Mouse (Mus musculus) kidney, postnatal 0 days (tissue): ENCODE results near the gene C1qtnf7. TPM values are rescaled to one million over a fixed set of nuclear protein-coding genes. Genes with fewer than 3 reads are reported as not detected.

Experiments
- ATAC-seq: fragments of 200-750 bp; cut with Nextera tagmentation; replicated peaks from 2 replicates; pipeline ENCODE4 v1.8.0; 2017; ENCODE audit warnings: low read depth, moderate number of reproducible peaks, moderate TSS enrichment, moderate library complexity; ENCODE audit not compliant: low FRiP score
- DNase-seq: peaks from one replicate; pipeline ENCODE4 v3.0.0-alpha.2; 2016; ENCODE audit warnings: low spot score
- H3K27ac ChIP-seq: fragments of 300-500 bp; sonication (generic); 2 replicates; pipeline ENCODE4 v1.5.1; 2014; ENCODE audit warnings: mild to moderate bottlenecking
- H3K27me3 ChIP-seq: fragments of 300-500 bp; sonication (generic); 2 replicates; pipeline ENCODE4 v1.6.1; 2014; ENCODE audit warnings: low read length, mixed read lengths; ENCODE audit not compliant: insufficient read depth
- H3K36me3 ChIP-seq: fragments of 300-500 bp; sonication (generic); 2 replicates; pipeline ENCODE4 v1.6.1; 2014; ENCODE audit warnings: low read length, mixed read lengths; ENCODE audit not compliant: insufficient read depth
- H3K4me1 ChIP-seq: fragments of 300-500 bp; sonication (generic); replicated peaks from 2 replicates; pipeline ENCODE4 v1.6.1; 2014; ENCODE audit warnings: antibody characterized with exemption, low read length, mixed read lengths; ENCODE audit not compliant: insufficient read depth
- H3K4me2 ChIP-seq: fragments of 300-500 bp; sonication (generic); 2 replicates; pipeline ENCODE4 v1.6.1; 2014; ENCODE audit warnings: mild to moderate bottlenecking, low read length, moderate library complexity, mixed read lengths
- H3K4me3 ChIP-seq: fragments of 300-500 bp; sonication (generic); replicated peaks from 2 replicates; pipeline ENCODE4 v1.5.1; 2014; ENCODE audit warnings: low read depth, low read length
- H3K9ac ChIP-seq: fragments of 300-500 bp; sonication (generic); 2 replicates; pipeline ENCODE4 v1.6.1; 2014; ENCODE audit warnings: low read depth, low read length
- H3K9me3 ChIP-seq: fragments of 300-500 bp; sonication (generic); replicated peaks from 2 replicates; pipeline ENCODE4 v1.6.1; 2016; ENCODE audit warnings: low read length, inconsistent platforms, mixed read lengths
- CTCF ChIP-seq: IDR thresholded peaks from 2 replicates; pipeline ENCODE4 v1.5.1; 2016; ENCODE audit warnings: antibody characterized with exemption, low read depth, mild to moderate bottlenecking, moderate library complexity
- WGBS: fragments of 180-500 bp; shearing (Covaris S2); extraction: QIAGEN DNeasy Blood & Tissue Kit; methylation state at CpG from one replicate; pipeline ENCODE4 v1.1.7; 2014; 5-methylcytosine and 5-hydroxymethylcytosine counted together
- polyA plus RNA-seq: library from polyadenylated mRNA; unstranded; fragments of >200 nt; fragmentation: Nextera tagmentation; extraction: Ambion mirVana; gene quantifications from 2 replicates; pipeline ENCODE4 v1.2.1, GENCODE M21; 2015

The C1qtnf7 gene
- polyA plus RNA-seq, 1 experiment from 2014 or later: 15.6 TPM

DNA sequence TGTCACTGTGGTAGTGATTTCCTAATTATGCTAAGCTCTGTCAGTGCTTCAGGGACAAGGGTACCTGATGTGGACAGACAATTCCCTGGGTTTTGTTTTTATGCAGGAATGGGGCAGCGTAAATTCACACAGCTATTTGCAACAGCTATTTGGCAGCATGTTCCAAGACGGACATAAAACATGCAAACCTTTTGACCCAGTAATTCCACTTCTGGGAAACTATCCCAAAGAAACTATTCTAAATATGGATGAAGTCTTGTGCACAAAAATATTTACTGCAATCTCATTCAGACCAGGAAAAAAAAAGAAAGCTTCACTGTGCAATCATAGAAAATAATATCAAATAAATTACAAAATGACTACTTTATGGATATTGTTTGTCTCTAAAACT, 74.1 kb downstream of the C1qtnf7 start:
- Histone ChIP-seq H3K4me2 (no peak overlapping the region), H3K36me3 (no peaks in the 10 kb centered on the region), H3K9me3 (no peaks in the 10 kb centered on the region), H3K27ac (peak overlapping the region; percentile 62), H3K4me1 (no peaks in the 10 kb centered on the region; the same call in 1 of the 2 replicates), H3K27me3 (no peaks in the 10 kb centered on the region), H3K9ac (no peak overlapping the region), H3K4me3 (no peak overlapping the region)
- no peak for TF ChIP-seq CTCF
- DNase-seq: peak; percentile 84
- WGBS: 48% methylated on average over 2 of the region's 2 CpGs
- ATAC-seq: no peak

DNA sequence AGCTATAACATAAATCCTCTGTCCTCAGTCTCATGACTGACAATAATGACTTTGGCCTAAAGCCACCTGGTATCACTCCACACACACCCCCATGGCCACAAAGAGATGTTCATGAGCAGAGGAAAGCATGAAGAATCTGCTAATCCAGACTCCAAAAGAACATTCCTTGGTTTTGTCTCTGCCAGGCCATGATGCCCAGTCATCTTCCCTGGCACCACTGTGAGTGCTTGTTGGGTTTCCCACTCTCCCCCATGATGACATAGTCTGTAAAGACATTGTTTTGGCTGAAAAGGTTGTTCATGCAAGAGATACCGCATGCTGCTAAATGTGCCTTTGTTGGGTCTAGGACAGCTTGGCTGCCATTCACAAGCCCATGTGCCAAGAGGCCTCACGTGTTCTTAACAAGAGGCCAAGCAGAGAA, 75.0 kb downstream of the C1qtnf7 start:
- H3K27me3 ChIP-seq: no peaks in the 10 kb centered on the region
- H3K4me3 ChIP-seq: no peak overlapping the region
- H3K4me2 ChIP-seq: no peak overlapping the region
- no peak for TF ChIP-seq CTCF
- no peak overlapping the region for H3K27ac ChIP-seq
- 84% methylated on average over 2 of the region's 2 CpGs for WGBS
- peak; percentile 60 for DNase-seq
- no peaks in the 10 kb centered on the region for H3K9me3 ChIP-seq
- ATAC-seq: no peak
- no peaks in the 10 kb centered on the region for H3K36me3 ChIP-seq
- H3K4me1 ChIP-seq: no peaks in the 10 kb centered on the region; the same call in 1 of the 2 replicates
- no peak overlapping the region for H3K9ac ChIP-seq

DNA sequence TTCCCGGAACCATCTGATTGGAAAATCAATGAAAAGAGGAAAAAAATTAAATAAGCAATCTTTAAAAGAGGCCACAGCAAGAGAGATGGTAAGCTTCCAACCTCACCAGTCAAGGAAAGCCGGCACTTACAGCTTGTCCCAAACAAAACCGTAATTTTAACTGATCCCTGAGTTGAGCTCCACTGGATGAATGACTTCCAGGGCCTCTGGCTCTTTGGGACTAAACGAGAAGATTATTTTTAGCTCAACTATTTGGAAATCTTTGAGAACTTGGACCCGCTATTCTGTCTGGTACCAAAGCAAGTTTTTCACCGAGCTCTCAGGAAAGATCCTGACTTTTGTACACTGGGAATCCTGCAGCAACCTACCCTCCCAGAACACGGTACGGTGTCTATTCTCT, 86.3 kb downstream of the C1qtnf7 start:
- Histone ChIP-seq H3K4me1 (no peaks in the 10 kb centered on the region), H3K27ac (no peak overlapping the region), H3K9ac (no peak overlapping the region), H3K4me2 (no peak overlapping the region), H3K4me3 (no peak overlapping the region), H3K9me3 (no peaks in the 10 kb centered on the region), H3K36me3 (no peaks in the 10 kb centered on the region), H3K27me3 (no peaks in the 10 kb centered on the region)
- no peak for TF ChIP-seq CTCF
- ATAC-seq: no peak
- 81% methylated on average over 8 of the region's 8 CpGs for WGBS
- no peak for DNase-seq

DNA sequence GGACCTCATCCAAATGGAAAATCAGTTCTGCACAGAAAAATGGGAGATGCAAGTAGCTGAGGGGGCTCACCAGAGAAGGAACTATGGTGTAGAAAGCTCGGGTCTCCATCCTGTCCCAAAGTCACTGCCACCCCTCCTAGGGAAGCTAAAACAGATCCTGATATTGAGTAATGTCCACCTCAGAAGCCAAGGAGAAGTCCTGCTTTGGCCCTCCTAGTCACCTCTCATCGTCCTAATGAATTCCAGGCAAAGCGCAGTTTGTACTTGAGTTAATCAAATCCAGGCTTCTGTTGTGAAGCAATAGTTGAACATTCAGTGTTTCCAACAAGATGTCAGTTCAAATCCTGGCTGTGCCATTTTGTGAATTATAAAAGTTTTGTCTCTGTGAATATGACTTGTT, 87.2 kb downstream of the C1qtnf7 start:
- H3K36me3 ChIP-seq: no peaks in the 10 kb centered on the region
- no peaks in the 10 kb centered on the region for H3K4me1 ChIP-seq
- TF ChIP-seq CTCF: no peak
- H3K27ac ChIP-seq: no peak overlapping the region
- DNase-seq (no peak), ATAC-seq (no peak)
- no peaks in the 10 kb centered on the region for H3K9me3 ChIP-seq
- WGBS: 93% methylated on average over 3 of the region's 3 CpGs
- H3K4me2 ChIP-seq: no peak overlapping the region
- no peak overlapping the region for H3K9ac ChIP-seq
- H3K4me3 ChIP-seq: no peak overlapping the region
- H3K27me3 ChIP-seq: no peaks in the 10 kb centered on the region

DNA sequence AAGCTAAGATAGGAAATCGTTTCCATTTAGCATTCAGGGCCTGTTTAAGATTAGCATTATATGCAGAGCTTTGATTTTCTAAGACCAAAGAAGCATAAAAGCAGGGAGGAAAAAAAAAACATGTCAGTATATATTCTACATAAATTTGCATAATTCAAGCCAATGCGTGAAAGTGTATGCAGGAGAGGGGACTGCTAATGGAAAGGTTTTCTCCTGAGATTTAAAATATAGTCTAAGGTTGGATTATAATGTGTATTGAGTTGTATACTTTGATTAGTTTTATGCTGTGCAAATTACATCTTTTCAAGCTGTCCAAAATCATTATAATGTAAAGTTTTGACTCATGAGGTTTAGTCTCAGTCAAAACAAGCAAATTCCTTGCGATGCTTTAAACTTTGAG, 88.2 kb downstream of the C1qtnf7 start:
- no peaks in the 10 kb centered on the region for H3K4me1 ChIP-seq
- H3K27me3 ChIP-seq: no peaks in the 10 kb centered on the region
- 87% methylated on average over 3 of the region's 3 CpGs for WGBS
- H3K9ac ChIP-seq: no peak overlapping the region
- no peak overlapping the region for H3K4me3 ChIP-seq
- no peaks in the 10 kb centered on the region for H3K36me3 ChIP-seq
- no peak overlapping the region for H3K4me2 ChIP-seq
- no peaks in the 10 kb centered on the region for H3K9me3 ChIP-seq
- no peak for TF ChIP-seq CTCF
- DNase-seq: no peak
- ATAC-seq: no peak
- no peak overlapping the region for H3K27ac ChIP-seq

- 65% methylated on average over 3 of the region's 3 CpGs for WGBS
These were observed 92.7 kb downstream of the C1qtnf7 start for GRCm38 (mm10) chr5:43608073-43608472.

DNA sequence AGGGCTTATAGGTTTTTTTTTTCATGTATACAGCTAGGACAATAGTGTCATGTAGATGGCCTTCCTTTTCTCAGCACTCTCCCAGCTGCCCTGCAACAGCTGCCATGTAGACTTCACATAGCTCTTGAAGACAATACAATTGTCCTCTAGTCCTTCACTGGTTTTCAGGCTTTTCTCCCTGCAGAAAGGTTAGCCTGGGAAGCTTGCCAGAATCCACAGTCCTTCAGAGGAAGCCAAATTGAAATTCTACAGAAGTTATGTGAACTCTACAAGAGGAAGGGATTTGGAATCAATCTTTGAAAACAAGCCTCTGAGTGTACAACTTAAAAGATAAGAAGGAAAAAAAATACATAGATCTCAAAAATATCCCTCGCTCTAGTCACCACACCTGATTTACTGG, 94.4 kb downstream of the C1qtnf7 start:
- Histone ChIP-seq H3K4me3 (no peak overlapping the region), H3K9ac (no peak overlapping the region), H3K4me1 (no peaks in the 10 kb centered on the region), H3K4me2 (no peak overlapping the region), H3K27ac (no peak overlapping the region), H3K27me3 (no peaks in the 10 kb centered on the region), H3K36me3 (no peaks in the 10 kb centered on the region), H3K9me3 (no peaks in the 10 kb centered on the region)
- WGBS: 54% methylated on average over 1 of the region's 1 CpGs
- ATAC-seq (no peak), DNase-seq (peak; percentile 39)
- no peak for TF ChIP-seq CTCF

More at GRCm38 (mm10) chr5:43608073-43608472, 92.7 kb downstream of the C1qtnf7 start:
- H3K27ac ChIP-seq: no peak overlapping the region
- ATAC-seq (no peak), DNase-seq (no peak)
- H3K4me2 ChIP-seq: no peak overlapping the region
- no peak for TF ChIP-seq CTCF
- no peaks in the 10 kb centered on the region for H3K36me3 ChIP-seq
- no peak overlapping the region for H3K9ac ChIP-seq
- H3K4me3 ChIP-seq: no peak overlapping the region
- no peaks in the 10 kb centered on the region for H3K4me1 ChIP-seq
- H3K27me3 ChIP-seq: no peaks in the 10 kb centered on the region
- H3K9me3 ChIP-seq: no peaks in the 10 kb centered on the region
